8 mouse cellular contexts compared by ENCODE assay signal in the genomic region with DNA sequence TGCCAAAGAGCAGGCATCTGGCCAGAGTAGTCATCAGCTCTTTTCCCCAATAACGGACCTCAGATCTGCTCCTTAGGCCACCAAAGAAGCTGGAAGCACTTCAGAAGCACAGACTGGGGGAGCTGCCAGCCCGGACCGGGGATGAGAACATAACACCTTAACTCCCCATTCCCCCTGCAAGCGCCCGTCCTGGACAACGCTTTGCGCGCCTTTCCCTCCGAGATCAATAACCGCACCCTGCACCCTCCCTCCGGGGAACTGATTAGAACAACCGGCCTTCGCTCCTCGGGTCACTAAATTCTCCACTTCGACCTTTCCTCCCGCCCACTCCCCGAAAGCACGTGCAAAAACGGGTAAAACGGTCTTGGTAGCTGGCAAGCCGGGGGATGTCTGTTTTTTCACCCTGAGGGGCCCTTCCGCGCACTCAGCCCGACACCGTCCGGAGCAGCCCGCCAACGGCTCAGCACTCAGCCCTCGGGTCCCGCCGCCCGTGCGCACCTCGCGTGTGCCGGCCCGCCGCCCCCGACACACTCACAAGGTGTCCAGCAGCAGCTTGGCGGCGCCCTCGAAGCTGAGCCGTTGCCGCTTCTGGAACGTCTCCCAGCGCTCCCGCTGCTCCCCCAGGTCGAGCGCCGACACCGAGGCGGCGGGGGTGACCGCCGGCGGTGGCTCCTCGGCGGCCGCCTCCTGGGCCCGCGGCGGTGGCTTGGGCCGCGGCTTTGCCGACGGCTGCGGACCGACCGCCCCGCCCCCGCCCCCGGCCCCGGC. TPM values are rescaled to one million over a fixed set of nuclear protein-coding genes. Genes with fewer than 3 reads are reported as not detected.
DNase-seq lines count a peak whose midpoint lies in the region; ATAC-seq lines count a peak whose summit lies in the region.

No protein-coding gene starts in this region.

- peak overlapping the region; percentile 76 for H3K27ac ChIP-seq in forebrain, embryonic 16.5 days (ENCODE audit: low read length)

- peak overlapping the region; percentile 95 for H3K9ac ChIP-seq in forebrain, embryonic 16.5 days (replicated peaks; ENCODE audit: low read depth, low read length)

- H3K27me3 ChIP-seq in forebrain, embryonic 16.5 days (replicated peaks; ENCODE audit: control insufficient read depth, insufficient read depth, low read length): no peaks in the 10 kb centered on the region

- H3K9me3 ChIP-seq in forebrain, embryonic 16.5 days (ENCODE audit: control insufficient read depth, low read length): no peaks in the 10 kb centered on the region

- H3K4me2 ChIP-seq in forebrain, embryonic 16.5 days (ENCODE audit: low read length): peak overlapping the region; percentile 82

- under 1% methylated on average over 58 of the region's 73 CpGs for WGBS in forebrain, embryonic 16.5 days

- ATAC-seq in forebrain, embryonic 16.5 days: peak; percentile 84

- H3K36me3 ChIP-seq in forebrain, embryonic 16.5 days (ENCODE audit: control insufficient read depth, insufficient read depth): 0 out of 2 replicates have a peak, but pooled peaks cover 2% of the 10 kb centered on the region

- DNase-seq in MN1 (ENCODE audit: low spot score): peak; percentile 57
- DNase-seq in cerebellum, adult 18-20 months: peak; percentile 58 to 72
- peak; percentile 71 for DNase-seq in heart, postnatal 4 days
- DNase-seq in layer of hippocampus, postnatal 25 days (ENCODE audit: extremely low spot score in 1 of 2, low spot score in 1 of 2): peak; percentile 39 to 45
- peak; percentile 54 for DNase-seq in lung, postnatal 36 days
- DNase-seq in retina, postnatal 1 day: peak; percentile 71
- peak; percentile 62 for DNase-seq in urinary bladder, adult 2 months (ENCODE audit: low spot score)

- H3K4me1 ChIP-seq in forebrain, embryonic 16.5 days (replicated peaks; ENCODE audit: control insufficient read depth, insufficient read depth, low read length): peaks cover 10% of the 10 kb centered on the region

- peak overlapping the region; percentile 77 for H3K4me3 ChIP-seq in forebrain, embryonic 16.5 days (replicated peaks; ENCODE audit: low read length)

RNA-seq across cellular contexts. Expression of a gene that starts 0.6 kb away (rescaled TPM):
- polyA plus RNA-seq in forebrain, embryonic 16.5 days (2015; fragmentation: Nextera tagmentation; extraction: Ambion mirVana): 79.5 and 86.3 TPM in 2 replicates
- total RNA-seq in heart, postnatal 4 days (2021): 10 to 100 TPM; 23.8 to 25.7 TPM
- total RNA-seq in layer of hippocampus, postnatal 25 days (2021): 10 to 100 TPM; 41.1 to 44.8 TPM
- polyA plus RNA-seq in urinary bladder, adult 2 months (2012; rRNA removed): 30.7 and 38.1 TPM in 2 replicates

RNA-seq across cellular contexts. Expression of a gene that starts 12.5 kb away (rescaled TPM):
- 4,671 and 4,745 TPM in 2 replicates for polyA plus RNA-seq in forebrain, embryonic 16.5 days (2015; fragmentation: Nextera tagmentation; extraction: Ambion mirVana)
- total RNA-seq in heart, postnatal 4 days (2021): 100 to 1,000 TPM; 828 to 847 TPM
- 1,000 to 10,000 TPM; 1,687 to 1,997 TPM for total RNA-seq in layer of hippocampus, postnatal 25 days (2021)
- 2,108 and 2,141 TPM in 2 replicates for polyA plus RNA-seq in urinary bladder, adult 2 months (2012; rRNA removed)

RNA-seq across cellular contexts. Expression of a gene that starts 35.8 kb away (rescaled TPM):
- polyA plus RNA-seq in forebrain, embryonic 16.5 days (2015; fragmentation: Nextera tagmentation; extraction: Ambion mirVana): 19.1 and 27.2 TPM in 2 replicates
- total RNA-seq in heart, postnatal 4 days (2021): 1 to 10 TPM; 3.0 to 3.2 TPM
- total RNA-seq in layer of hippocampus, postnatal 25 days (2021): 10 to 100 TPM; 14.3 to 16.0 TPM
- 52.6 and 62.0 TPM in 2 replicates for polyA plus RNA-seq in urinary bladder, adult 2 months (2012; rRNA removed)

Comparison
In these comparisons a context has a peak if more than half of its experiments do, and no peak if none do; other contexts are left out.
1. Peak in every context shown above with its lines: DNase-seq, ATAC-seq, H3K4me3 ChIP-seq and H3K27ac ChIP-seq.